Mouse (Mus musculus): Measurements from ENCODE around the gene Dner.
A peak's percentile ranks its signal among the peaks of the same experiment; 100 is the strongest.
"Not testable (repeated sequence)": the region's sequence is repeated elsewhere in the genome, so short reads cannot be mapped to it uniquely, and the experiment has no call there.

The Dner gene

DNA sequence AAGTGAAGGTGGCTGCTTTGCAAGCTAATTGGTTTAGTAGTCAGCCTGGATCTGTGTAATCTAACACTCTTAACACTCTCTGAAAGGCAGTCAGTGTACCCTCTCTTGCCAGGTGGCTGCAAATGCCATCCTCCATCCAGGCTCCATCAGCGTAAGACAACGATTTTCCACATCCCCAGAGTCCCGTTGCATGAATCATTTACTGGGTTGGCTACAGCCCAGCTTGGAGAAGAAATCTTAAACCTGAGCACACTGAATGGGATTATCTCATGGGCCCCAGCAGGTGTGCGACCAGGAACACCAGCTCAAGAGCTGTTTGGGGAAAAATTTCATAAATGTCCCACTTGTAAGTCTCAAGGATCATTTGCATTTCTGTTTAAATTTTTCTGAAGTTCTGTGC is 308.4 kb downstream of the Dner start:
- DNase-seq: no peak

DNA sequence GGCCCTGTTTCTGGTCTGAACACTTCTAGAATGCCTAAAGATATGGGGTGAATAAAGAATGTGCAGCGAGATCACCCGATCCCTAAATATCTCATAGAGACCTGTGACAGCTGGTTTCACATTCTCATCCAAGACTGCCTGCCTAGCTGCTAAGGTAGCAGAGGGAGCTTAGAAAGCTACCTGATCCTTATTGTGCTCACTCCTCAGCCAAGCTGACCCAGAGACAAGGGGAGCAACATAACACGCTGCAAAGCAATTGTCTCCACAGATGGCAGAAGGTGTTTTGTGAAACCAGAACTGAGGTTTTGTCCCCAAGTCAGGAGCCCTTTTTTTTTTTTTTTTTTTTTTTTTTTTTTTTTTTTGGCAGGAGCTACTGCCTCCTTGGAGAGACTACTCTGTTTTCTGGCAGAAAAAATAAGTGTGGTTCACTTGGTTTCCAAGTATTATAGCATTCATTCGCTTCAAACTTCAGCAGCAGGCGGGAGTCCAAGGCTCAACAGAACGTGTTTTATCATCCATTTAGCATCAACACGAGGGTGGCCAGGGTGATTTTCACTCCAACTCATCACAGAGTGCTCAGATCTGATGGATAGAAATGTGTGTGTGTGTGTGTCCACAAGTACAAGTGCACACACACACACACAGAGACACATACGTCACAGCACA is 309.4 kb downstream of the Dner start:
- DNase-seq: no peak

DNA sequence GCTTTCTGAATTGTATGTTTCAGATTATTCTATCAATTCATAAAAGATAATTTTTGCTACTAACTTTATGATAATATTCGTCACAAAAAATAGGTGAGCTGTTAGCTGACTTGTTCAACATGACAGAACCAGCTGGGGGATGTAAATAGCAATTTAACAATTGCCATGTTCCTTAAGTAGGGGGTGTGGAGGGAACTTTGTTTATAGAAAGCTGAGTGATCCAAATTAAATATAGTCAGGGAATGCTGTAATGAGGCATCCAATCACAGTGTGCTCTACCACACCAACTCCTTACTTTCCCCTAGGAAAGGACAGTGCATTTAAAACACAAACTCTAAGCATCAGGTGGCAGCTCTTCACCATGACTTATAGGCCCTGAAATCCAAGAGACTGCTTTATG is 313.3 kb downstream of the Dner start:
- DNase-seq: no peak

DNA sequence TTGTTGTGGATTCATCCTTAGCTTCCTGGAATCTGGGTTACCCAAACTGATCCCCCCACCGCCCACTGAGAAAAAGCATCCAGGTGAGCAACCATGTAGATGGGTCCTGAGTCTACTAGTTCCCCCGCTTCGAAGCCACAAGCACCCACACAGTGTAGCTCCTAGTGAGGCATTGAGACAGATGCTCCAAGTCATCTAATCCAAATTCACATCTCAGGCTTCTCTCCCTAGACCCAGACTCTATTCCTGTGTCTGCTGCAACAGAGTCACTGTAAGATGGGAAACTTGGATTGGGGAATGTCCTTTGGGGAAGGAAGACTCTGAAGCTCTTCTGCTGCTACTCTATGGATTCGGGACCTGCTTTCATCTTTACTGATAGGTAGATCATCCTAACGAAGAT is 314.0 kb downstream of the Dner start:
- no peak for DNase-seq

DNA sequence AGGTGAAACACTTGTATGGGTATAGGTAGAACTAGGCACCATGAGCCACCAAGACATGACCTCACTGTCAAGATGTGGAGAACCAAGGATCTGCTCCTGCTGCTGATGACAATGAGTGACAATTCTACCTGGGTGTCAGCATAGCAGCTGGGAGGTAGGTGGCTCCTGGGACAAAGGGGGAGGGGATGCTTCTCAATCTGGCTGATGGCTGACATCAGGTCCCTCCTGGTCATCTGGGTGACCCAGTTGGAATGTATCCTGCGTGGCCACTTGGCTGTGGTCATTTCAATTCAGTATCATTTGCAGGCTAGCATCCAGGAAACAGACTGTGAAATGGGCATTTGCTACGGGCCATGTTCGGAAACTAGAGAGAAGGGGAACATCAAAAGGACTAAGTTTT is 315.1 kb downstream of the Dner start:
- DNase-seq: no peak

DNA sequence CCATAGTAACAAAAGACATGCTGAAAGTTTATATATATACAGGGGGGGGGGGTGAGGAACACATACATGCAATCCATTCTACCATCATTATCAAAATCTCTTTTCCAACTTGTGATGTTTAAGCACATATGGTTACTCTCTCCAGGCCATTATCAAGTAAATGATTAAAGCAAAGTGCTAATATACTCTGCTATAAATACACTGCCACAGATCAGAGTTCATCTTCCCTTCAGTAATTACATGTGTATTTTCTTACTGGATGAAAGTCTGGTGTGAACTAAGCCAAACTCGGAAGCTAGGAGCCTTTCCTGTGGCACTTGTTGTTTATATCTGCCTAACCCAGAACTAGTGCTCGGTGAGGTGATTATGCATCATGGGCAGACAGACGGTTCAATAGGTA is 328.3 kb downstream of the Dner start:
- no peak for DNase-seq

DNA sequence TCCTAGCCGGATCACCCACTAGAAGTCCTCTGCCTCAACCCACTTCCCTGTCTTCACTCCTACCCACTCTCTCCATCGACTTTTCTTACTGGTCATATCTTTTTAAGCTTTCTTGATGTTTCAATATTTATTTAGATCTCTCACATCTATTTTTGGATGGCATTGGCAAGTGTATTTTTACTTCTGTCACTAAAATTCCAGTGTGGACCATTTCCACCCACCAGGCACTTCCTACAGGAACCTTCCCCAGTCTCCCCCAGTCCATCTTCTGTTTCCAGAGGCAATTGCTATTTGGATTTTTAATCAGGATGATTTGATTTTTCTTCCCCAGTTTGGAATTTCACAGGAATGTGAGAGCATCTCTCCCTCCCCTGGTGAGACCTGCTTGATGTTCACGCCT is 329.5 kb downstream of the Dner start:
- DNase-seq: no peak

DNA sequence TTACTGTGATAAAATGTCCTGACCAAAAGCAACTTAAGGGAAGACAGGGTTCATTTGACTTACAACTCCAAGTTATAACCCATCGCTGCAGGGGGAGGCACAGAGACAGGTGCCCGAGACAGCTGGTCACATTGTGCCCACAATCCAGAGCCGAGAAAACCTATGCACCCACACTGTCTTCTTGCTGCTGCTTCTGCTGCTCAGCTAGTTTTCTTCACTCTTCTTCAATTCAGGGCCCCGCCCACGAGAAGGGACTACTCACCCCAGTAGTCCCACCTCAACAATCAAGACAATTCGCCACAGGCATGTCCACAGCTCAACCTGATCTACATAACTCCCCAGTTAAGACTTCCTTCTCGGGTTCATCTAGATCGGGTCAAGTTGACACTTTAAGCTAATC is 332.1 kb downstream of the Dner start, which contains the start of gene Pid1:
Gene Pid1 (minus strand): TSS at position 214 of the 400 bp plus-strand sequence.
- no peak for DNase-seq

DNA sequence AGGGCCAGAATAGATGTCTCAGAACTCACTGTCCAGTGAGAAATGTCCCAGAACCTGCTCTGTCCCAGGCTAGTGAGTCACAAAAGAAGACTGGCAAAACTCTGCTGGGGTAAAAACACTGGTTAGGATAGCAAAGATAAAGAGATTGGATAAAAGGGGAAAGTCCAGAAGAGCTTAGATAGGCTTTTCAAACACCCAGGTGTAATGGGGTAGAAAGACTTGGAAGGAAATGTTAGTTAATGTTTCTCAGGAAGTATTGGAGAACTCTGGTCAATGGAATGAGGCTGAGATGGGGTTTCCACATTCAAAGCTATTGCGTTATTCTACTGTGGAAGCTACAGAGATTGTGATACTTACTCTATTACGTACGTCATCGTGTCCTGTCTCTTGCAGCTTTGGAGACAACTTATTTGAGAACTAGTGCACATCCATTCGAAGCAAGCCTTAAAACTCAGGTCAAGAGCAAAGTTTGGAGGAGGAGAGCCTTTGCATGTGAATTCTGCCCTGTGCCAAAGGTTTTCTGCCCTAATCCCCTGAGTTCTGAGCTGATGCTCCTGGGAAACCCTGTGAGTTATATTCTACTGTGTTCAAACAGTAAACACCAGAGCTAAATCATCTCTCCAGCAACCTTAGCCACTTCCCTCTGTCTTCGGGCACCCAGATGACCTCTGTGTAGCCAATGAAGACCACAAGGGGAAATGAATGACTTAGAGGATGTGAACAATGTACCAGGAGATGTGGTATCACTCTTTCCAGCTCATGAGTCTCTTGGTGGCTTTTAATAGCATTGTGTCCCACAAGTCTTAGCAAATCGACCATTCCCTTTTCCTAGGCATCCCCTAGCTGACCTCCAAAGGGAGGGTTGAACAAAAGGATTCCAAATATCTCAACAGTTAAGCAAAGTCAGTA is 333.1 kb downstream of the Dner start:
- no peak for DNase-seq

DNA sequence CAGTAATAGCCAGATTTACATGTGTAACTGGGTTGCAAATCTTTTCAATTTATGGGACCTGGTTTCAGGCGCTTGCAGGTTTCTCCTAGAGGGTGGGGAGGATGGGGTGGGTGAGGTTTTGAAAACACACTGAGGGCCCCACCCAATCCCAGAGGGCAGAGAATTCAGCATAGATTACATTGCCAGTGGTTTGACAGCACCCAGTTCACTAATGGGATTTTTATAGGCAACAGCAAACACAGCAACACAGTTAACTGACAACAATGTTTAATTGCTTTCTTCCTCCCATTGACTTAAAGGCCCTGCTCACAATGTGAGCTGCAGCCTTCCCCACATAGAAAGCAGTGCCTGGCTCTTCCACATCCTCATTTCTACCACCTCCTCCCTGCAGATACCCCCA is 333.8 kb downstream of the Dner start:
- no peak for DNase-seq

DNA sequence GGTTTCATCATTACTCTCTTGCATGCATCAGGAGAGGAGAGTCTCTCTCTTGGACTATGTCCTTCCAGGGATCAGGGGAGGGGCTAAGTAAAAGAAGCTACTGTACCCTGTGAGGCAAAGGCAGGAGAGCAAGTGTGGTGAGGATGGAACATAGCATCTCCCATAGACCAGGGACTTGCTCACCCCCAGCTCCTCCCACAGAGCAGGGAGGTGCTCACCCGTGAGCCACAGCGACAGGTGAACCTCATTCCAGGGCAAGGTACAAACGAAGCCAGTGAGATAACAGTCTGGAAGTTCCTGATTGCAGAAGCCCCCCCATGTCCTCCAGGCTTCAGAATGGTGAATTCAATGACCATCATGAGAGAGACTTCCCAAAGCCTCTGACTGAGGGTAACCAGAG is 334.6 kb downstream of the Dner start:
- DNase-seq: no peak

DNA sequence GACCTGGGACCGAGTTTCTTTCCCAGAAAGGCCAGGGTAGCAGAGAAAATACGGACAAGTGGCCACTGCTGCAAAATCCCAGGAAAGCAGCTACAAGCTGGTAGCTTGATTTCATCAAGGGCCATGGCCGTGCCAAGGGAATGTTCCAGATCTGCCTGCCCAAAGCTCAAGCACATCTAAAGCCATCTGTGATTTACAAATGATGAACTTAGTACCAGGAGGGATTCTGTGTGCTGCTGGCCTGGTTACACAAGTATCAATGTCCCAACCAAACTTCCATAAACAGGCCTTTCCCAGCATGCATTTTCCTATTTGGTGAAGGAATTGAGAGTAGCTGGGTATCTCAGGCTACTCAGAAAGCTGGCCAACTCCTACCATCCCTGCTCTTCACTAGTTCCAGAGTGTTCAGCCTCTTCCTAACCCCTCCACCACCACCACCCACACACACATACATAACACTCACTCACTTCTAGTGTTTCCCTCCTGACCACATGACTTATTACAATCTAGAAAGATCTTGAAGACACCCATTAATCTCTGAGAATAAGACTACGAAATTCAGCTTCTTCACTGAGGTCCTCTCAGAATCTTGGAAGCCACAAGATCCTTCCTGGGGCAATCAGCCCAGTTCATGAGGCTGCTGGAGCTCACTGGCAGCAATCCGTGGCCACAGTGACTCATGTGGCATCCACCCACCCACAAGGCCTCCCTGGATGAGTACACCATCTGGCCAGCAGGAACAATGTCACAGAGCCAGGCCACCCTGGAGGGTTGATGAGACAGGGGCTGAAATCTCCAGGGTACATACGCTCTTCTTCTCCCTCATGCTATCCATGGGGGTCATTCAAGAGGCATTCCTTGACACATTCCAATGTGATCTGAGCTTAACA is 336.2 kb downstream of the Dner start:
- DNase-seq: no peak

DNA sequence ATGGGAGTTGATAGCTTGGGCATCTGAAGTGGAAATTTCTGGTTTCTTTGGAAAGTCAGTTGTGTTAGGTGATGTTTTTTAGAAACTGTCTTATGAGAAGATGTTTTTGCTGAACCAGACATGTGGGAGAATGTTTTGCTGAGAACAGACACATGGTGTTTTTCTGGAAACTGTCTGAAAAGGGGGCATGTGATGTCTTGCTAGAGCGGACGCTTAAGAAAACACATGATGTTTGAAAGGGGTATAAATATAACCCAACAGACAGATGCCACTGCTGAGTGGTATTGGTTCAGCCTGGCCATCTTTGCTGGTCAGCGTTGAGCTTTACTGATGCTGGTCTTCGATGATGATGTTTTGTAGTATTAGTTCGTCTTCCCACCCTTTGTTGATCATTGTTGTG is 338.8 kb downstream of the Dner start:
- DNase-seq: no peak

DNA sequence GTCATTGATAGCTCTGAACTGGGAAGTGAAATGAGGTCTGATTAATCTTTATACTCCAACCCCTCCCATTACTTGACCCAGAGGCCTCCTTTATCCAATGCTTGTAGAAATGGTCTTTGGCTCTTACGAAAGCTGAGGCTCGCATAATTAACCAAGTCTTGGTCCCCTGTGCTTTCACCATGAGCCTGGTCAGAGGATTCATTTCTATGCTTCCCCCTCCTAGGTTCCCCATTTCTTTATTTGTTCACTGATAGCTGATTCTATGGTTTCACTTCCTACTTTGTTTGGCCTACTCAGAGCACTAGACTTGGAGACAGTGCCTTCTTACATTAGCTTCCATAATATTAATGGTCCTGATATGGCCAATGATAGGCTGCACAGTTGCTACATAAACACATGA is 345.8 kb downstream of the Dner start:
- DNase-seq: no peak

DNA sequence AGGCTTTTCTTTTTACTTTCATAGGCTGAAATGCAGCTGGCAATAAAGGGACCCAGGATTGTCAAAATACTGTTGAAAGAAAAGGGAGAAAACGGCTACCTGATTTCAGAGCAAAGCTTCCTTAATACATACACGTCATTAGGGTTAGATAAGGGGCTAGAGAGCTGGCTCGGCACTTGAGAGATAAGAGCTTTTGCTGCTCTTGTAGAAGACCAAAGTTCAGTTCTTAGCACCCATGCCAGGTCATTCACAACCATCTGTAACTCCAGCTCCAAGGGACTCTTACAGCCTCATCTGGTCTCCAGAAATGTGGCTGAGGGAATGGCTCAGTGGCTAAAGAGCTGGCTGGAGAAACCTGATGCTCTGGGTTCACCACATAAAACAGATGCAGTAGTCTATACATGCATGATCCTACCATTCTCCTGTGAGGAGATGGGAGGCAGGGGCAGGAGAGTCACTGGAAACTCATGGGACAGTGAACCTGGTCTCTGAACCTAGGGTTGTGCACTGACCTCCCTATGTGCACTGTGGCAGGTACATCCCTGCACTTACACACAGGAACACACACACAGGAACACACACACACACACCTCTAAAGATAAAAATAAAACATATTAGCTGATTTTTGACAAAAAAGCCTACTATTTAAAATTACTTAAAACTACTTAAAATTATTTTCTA is 348.1 kb downstream of the Dner start:
- no peak for DNase-seq

DNA sequence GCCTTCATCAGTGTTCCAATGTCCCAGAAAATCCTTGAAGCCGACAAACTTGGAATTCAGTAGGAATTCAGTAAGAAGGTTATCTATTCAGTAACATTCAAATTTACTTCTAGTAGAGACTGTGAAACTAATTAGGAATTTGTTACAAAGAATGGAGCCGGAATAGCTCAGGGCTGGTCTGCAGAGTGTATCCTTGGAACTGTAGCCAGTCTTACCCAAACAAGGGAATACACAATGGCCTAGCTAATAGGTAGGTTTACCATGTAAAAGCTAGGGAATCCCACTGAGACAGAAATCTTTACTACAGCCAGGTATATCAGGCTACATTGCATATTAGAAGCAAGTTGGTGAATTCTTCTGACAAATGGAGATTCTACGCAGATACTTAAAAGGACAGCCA is 363.2 kb downstream of the Dner start:
- DNase-seq: not testable (repeated sequence)

DNA sequence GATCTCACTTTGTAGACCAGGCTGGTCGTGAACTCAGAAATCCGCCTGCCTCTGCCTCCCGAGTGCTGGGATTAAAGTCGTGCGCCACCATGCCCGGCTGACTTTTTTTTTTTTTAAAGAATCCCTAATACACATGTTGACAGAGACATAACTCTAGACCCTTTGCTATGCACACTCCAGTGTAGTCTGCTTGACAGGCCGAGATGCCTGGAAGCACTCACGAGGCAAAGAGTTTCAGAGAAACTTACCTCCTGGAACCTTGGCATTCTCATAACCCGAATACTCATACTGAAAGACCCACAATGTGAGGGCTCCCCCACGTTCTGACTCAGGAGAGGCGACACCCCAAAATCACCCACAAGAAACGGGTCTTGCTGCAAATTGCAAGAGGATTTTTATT is 364.2 kb downstream of the Dner start:
- not testable (repeated sequence) for DNase-seq

DNA sequence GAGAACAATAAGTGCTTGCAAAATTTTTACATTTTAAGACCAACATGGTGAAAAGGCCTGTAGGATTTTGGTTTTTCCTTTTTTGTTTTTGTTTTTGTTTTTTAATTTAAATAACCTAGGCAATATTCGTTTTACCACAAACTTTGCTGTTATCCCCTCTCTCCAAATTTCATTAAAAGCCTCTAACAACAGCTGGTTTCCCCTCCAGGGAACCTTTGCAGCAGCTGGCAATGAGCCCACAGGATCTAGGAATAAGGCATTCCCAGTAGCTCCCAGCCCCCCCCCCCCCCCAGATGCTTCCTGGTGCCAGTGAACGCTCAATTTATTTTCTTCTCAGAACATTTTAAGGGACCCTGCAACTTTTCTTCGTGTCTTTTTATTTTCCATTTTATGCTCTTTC is 370.7 kb downstream of the Dner start:
- peak; percentile 31 for DNase-seq

DNA sequence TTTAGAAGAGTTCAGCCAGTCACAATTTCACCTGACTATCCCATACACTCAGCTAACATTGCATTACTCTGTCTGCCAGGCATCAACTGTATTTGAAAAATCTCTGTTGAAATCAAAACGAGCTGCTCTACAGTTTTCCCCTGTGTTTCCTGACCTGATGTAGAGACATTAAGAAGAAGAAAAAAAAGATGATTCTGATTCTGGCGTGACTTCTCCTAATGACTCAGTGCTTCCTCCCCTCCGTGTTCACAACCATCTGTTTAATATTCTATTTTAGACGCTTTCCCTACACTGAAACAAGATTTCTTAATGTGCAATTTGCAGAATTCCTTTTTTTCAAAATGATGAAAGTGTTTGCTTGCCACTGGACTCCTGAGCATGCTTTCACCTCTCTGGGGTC is 374.7 kb downstream of the Dner start:
- no peak for DNase-seq
